Mouse (Mus musculus) adrenal gland, adult (tissue): ENCODE data around the gene Elf1.

Source experiments
- DNase-seq, 2 experiments: peaks; one replicate each; pipeline ENCODE4 v3.0.0; 2022 to 2023; ENCODE audit warnings: low spot score in 1 of 2; ENCODE audit not compliant: inconsistent age in 2 of 2

The Elf1 gene

GRCm38 (mm10) chr14:79562745-79563144 lies 81.8 kb downstream of the Elf1 start:
- peak; percentile 57 to 85 for DNase-seq

GRCm38 (mm10) chr14:79564784-79565183 lies 83.8 kb downstream of the Elf1 start:
- DNase-seq, result no peak

GRCm38 (mm10) chr14:79573482-79574191 lies 92.6 kb downstream of the Elf1 start:
- DNase-seq, result no peak

GRCm38 (mm10) chr14:79574361-79574760 lies 93.4 kb downstream of the Elf1 start:
- DNase-seq, result no peak

GRCm38 (mm10) chr14:79583526-79584245 lies 102.7 kb downstream of the Elf1 start:
- DNase-seq, result no peak

- DNase-seq, result no peak
Observed at GRCm38 (mm10) chr14:79586499-79587138, 105.6 kb downstream of the Elf1 start.

- peak; percentile 98 to 99 for DNase-seq
Observed at GRCm38 (mm10) chr14:79587139-79587851, 106.3 kb downstream of the Elf1 start, which contains the start of gene Sugt1. Sugt1 (plus strand) TSS chr14:79587691.

GRCm38 (mm10) chr14:79587852-79588229 lies 106.8 kb downstream of the Elf1 start:
- no peak for DNase-seq

GRCm38 (mm10) chr14:79588534-79588951 lies 107.5 kb downstream of the Elf1 start:
- peak; percentile 21 to 55 for DNase-seq

- DNase-seq, result no peak
Observed at GRCm38 (mm10) chr14:79589401-79589800, 108.4 kb downstream of the Elf1 start.

- DNase-seq, result no peak
Observed at GRCm38 (mm10) chr14:79590916-79591315, 109.9 kb downstream of the Elf1 start.

GRCm38 (mm10) chr14:79591611-79592010 lies 110.6 kb downstream of the Elf1 start:
- DNase-seq, result no peak

- DNase-seq, result peak in 1 of 2 experiments; percentile 73
Observed at GRCm38 (mm10) chr14:79594069-79594468, 113.1 kb downstream of the Elf1 start.

- DNase-seq, result no peak
Observed at GRCm38 (mm10) chr14:79596602-79597001, 115.6 kb downstream of the Elf1 start.

- DNase-seq, result no peak
Observed at GRCm38 (mm10) chr14:79605881-79606280, 124.9 kb downstream of the Elf1 start.

- DNase-seq, result no peak
Observed at GRCm38 (mm10) chr14:79606392-79606791, 125.4 kb downstream of the Elf1 start.

GRCm38 (mm10) chr14:79606867-79607266 lies 125.9 kb downstream of the Elf1 start:
- no peak for DNase-seq

GRCm38 (mm10) chr14:79607352-79607751 lies 126.4 kb downstream of the Elf1 start:
- no peak for DNase-seq

- DNase-seq, result no peak
Observed at GRCm38 (mm10) chr14:79608286-79608685, 127.3 kb downstream of the Elf1 start.

GRCm38 (mm10) chr14:79617121-79617828 lies 136.3 kb downstream of the Elf1 start:
- DNase-seq, result peak in 1 of 2 experiments; percentile 52

GRCm38 (mm10) chr14:79619802-79620201 lies 138.8 kb downstream of the Elf1 start:
- no peak for DNase-seq
